Mouse (Mus musculus) stomach, embryonic 14.5 days (tissue): ENCODE measurements at regions not wholly inside any gene's neighbourhood (a gene's known extent, or its start where the extent isn't known, plus 50 kb on each side); places are given as distances from the start of the nearest gene placed in this dataset.

ENCODE experiments used
- ATAC-seq: fragments of 200-750 bp; cut with Nextera tagmentation; 2 replicates; pipeline ENCODE4 v1.8.0; 2017; ENCODE audit warnings: low read depth, moderate TSS enrichment; ENCODE audit not compliant: insufficient number of reproducible peaks, insufficient read depth, low FRiP score
- H3K27ac ChIP-seq: fragments of 300-500 bp; sonication (generic); 2 replicates; pipeline ENCODE4 v1.5.1; 2014; ENCODE audit warnings: mild to moderate bottlenecking, low read length, moderate library complexity, mixed read lengths
- H3K27me3 ChIP-seq: fragments of 300-500 bp; sonication (generic); 2 replicates; pipeline ENCODE4 v1.6.1; 2014; ENCODE audit warnings: low read length, control low read depth, mixed read lengths; ENCODE audit not compliant: control insufficient read depth, insufficient read depth
- H3K36me3 ChIP-seq: fragments of 300-500 bp; sonication (generic); 2 replicates; pipeline ENCODE4 v1.6.1; 2014; ENCODE audit warnings: mild to moderate bottlenecking, control low read depth, low read length, moderate library complexity, mixed read lengths; ENCODE audit not compliant: control insufficient read depth, insufficient read depth
- H3K4me1 ChIP-seq: fragments of 300-500 bp; sonication (generic); 2 replicates; pipeline ENCODE4 v1.6.1; 2014; ENCODE audit warnings: low read length, control low read depth, mixed read lengths; ENCODE audit not compliant: control insufficient read depth, insufficient read depth
- H3K4me2 ChIP-seq: fragments of 300-500 bp; sonication (generic); replicated peaks from 2 replicates; pipeline ENCODE4 v1.6.1; 2014; ENCODE audit warnings: low read depth, low read length, control low read depth
- H3K4me3 ChIP-seq: fragments of 300-500 bp; sonication (generic); 2 replicates; pipeline ENCODE4 v1.5.1; 2014; ENCODE audit warnings: low read depth, low read length, control low read depth
- H3K9ac ChIP-seq: fragments of 300-500 bp; sonication (generic); replicated peaks from 2 replicates; pipeline ENCODE4 v1.6.1; 2014; ENCODE audit warnings: low read depth, mild to moderate bottlenecking, control low read depth, low read length, moderate library complexity, mixed read lengths
- H3K9me3 ChIP-seq: fragments of 300-500 bp; sonication (generic); 2 replicates; pipeline ENCODE4 v1.6.1; 2016; ENCODE audit warnings: low read depth, low read length, control low read depth; ENCODE audit not compliant: control insufficient read depth
- WGBS: fragments of 180-500 bp; shearing (Covaris S2); extraction: QIAGEN DNeasy Blood & Tissue Kit; methylation state at CpG from one replicate; pipeline ENCODE4 v1.1.7; 2014; 5-methylcytosine and 5-hydroxymethylcytosine counted together

DNA sequence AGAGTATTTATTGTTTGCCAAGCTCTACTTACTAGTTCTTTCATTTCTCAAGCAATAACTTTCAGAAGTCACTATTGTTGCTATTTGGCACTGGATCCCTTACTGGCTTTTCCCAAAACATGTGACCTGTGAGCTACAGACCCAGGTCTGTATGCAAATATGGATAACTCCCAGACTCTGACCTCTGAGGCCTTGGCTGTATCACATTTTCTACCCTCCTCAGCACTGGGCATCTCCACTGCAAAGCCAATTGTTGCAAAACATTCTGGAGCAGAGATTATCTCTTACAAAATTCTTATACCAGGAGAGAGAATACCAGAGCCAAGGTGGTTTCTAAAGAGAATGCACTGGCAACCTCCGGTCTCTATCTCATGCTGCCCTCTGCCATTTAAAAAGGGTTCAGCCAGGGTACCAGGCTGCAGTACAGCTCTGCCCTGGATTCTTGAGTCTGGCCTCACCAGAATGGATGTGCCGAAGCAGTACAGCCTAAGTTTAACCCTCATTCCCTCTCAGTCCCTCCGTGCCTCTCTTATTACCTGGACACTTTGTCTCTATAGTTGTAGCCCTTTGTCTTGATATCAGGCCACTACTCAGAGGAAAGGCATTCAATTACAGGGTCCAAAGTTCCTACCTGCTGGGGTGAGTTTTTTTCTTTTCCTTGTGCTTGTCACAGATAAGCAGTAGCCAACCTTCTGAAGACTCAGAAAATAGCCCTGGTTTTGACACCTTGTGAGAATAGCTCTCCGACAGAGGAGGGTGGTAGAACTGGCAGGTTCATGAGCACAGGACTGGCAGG, 101.2 kb upstream of the Vwc2 start:
- 81% methylated on average over 4 of the region's 4 CpGs for WGBS
- no peaks in the 10 kb centered on the region for H3K36me3 ChIP-seq
- no peak overlapping the region for H3K27ac ChIP-seq
- no peaks in the 10 kb centered on the region for H3K9me3 ChIP-seq
- peak; percentile 61; the same call in 1 of the 2 replicates for ATAC-seq
- H3K27me3 ChIP-seq: no peaks in the 10 kb centered on the region
- no peak overlapping the region for H3K9ac ChIP-seq
- no peak overlapping the region for H3K4me2 ChIP-seq
- H3K4me1 ChIP-seq: no peaks in the 10 kb centered on the region
- no peak overlapping the region for H3K4me3 ChIP-seq

DNA sequence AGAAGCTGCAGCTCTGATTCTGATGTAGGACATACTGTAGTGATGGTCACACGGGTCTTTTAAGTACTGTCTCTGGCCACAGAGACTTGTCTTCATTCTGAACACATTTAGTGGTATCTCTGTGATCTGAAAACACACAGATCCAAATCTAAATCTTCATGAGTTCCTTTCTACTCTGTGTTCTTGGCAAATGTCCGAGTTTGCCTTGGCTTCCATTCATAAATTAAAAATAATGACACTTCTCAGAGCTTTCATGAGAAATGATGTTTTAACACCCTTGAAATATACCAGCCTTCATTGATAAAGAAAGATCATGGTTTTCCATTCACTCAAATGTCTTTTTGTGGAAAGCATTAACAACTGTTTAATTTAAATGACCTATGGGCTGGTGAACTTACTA, 100.4 kb upstream of the Vwc2 start:
- Histone ChIP-seq H3K9me3 (no peaks in the 10 kb centered on the region), H3K4me1 (no peaks in the 10 kb centered on the region), H3K4me2 (no peak overlapping the region), H3K9ac (no peak overlapping the region), H3K36me3 (no peaks in the 10 kb centered on the region), H3K27me3 (no peaks in the 10 kb centered on the region), H3K27ac (no peak overlapping the region), H3K4me3 (no peak overlapping the region)
- WGBS: 50% methylated on average over 2 of the region's 2 CpGs
- ATAC-seq: no peak

DNA sequence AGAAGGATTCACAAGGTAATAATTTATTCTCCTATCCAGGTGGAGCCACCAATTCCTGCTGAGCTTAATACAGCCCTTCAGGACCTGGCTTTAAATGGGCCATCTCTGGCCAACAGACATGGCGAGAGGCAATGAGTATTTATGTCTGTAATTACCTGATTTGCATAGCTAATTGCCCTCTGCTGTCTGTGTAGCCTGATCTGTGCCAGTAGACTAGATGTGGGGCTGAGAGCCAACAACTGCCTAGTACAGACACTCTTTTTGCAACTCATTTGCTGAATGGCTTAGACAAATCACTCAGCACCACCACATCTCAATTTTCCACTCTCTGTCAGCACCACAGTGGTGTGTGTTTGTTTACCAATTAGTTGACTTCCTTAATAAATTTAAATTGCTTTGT, 99.9 kb upstream of the Vwc2 start:
- Histone ChIP-seq H3K9ac (no peak overlapping the region), H3K36me3 (no peaks in the 10 kb centered on the region), H3K27ac (no peak overlapping the region), H3K27me3 (no peaks in the 10 kb centered on the region), H3K4me3 (no peak overlapping the region), H3K9me3 (no peaks in the 10 kb centered on the region), H3K4me1 (no peaks in the 10 kb centered on the region), H3K4me2 (no peak overlapping the region)
- ATAC-seq: no peak
- 63% methylated on average over 1 of the region's 1 CpGs for WGBS

DNA sequence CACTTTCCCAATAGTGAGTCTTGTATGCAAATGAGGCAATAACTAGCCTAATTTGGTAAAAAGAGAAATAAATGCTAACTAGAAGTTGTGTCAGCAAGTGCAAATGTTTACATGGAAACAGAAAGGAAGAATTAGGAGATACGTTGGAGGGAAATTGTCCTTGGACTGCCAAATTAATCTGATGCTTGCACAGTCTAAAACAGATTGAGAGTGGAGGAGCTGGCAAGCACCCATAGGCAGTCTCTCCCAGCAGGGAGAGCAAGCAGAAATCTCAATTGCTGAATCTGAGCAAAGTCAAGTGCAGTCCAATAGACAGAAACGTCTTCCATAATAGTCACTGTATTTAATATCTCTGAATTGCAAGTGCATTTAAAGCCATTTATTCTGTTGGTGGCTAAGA, 99.5 kb upstream of the Vwc2 start:
- WGBS: 64% methylated on average over 2 of the region's 2 CpGs
- Histone ChIP-seq H3K9me3 (no peaks in the 10 kb centered on the region), H3K27ac (no peak overlapping the region), H3K36me3 (no peaks in the 10 kb centered on the region), H3K4me1 (no peaks in the 10 kb centered on the region), H3K9ac (no peak overlapping the region), H3K27me3 (no peaks in the 10 kb centered on the region), H3K4me3 (no peak overlapping the region), H3K4me2 (no peak overlapping the region)
- ATAC-seq: no peak

DNA sequence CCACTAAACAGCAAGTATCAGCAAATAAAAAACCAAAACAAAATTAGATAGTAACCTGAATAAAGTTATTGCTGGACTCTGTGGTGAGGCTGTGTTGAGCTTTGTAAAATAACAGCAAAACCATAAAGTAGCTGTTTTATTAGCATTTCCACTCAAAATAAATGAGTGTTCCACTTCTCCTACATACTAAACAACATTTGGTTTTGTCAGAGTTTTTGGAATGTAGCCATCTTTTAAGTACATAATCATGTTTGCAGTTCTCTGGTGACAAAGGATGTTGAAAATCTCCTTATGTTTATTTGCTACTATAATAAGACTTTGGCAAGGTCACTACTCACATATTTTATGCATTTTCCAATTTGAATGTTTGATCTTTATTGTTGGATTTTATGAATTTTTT, 85.2 kb upstream of the Vwc2 start:
- Histone ChIP-seq H3K27me3 (no peaks in the 10 kb centered on the region), H3K4me3 (no peak overlapping the region), H3K9me3 (no peaks in the 10 kb centered on the region), H3K9ac (no peak overlapping the region), H3K36me3 (no peaks in the 10 kb centered on the region), H3K4me2 (no peak overlapping the region), H3K4me1 (no peaks in the 10 kb centered on the region), H3K27ac (no peak overlapping the region)
- no peak for ATAC-seq
